Mouse (Mus musculus): ENCODE measurements around the gene Foxb1.

Foxb1 gene

DNA sequence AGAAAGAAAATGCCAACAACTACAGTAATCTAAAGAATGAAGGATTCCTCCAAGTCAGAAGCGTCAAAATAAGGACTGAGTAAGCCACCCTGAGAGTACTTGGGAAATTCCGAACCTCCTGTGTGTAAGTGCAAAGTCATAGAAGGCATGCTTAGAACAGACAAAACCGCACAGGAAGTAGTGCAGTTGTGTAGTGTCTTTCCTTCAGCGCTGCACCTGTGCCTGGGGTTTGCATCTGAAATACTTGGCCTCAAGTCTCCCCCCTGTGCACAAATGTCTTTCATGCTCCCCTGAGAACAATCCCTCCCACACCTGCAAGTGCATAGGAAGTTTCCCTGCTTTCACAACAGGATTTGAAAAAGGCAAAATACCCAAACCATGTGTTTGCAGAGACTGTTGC is 3.5 kb downstream of the Foxb1 start:
- DNase-seq (ENCODE audit: low spot score) = no peak

DNA sequence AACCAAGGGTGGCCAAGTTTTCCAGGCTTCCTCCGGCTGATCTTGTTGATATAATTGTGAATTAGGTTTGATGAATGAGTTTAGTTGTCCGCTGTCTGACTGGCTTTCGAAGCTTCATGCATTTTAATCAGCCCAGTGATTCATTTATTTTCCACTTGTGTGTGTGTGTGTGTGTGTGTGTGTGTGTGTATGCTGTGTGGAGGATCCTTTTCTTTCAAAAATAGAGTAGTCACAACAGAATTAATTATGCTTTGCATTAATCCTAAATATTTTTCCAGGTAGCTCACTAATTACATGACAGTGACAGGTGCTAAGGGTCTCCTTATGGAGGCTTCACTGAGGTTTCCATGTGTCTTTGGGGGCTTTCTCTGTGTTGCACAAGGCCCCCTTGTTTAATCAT is 4.3 kb downstream of the Foxb1 start:
- no peak for DNase-seq (ENCODE audit: low spot score)

DNA sequence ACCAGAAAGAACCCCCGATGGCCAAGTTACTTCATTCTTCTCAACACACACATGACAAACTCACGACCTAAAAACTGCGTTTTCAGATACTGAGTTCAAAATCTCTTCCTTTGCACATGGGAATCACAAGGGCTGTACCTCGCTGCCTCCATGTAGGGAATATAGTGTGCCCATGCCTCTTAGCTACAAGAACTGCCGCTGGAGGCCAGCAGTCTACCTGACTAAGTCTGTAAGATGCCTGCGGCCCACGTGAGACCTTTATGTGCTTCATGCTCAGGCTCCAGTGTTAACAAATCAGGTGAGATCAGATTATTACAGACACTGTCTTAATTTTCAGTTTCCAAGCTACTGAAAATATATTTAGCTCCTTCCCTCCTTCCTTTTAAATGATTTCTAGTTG is 4.7 kb downstream of the Foxb1 start:
- DNase-seq (ENCODE audit: low spot score) = no peak

DNA sequence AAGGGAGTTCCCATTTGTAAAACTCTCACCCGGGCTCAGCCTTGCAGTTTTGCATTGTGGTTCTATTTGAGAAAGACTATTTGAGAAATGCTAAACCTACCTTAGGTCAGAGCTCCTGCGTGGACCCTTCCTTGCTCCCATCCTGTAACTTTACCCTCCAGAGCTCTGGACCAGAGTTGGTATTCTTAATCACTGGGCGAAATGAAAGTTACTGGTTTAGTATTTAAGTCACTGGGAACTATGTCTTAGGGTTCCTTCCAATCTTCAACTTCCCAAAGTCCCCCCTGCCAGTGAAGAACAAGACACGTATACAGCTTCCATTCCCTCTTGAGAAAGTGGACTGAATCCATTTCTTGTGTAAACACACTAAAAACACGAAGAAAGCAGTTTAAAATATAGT is 5.6 kb downstream of the Foxb1 start:
- DNase-seq (ENCODE audit: low spot score) = no peak

DNA sequence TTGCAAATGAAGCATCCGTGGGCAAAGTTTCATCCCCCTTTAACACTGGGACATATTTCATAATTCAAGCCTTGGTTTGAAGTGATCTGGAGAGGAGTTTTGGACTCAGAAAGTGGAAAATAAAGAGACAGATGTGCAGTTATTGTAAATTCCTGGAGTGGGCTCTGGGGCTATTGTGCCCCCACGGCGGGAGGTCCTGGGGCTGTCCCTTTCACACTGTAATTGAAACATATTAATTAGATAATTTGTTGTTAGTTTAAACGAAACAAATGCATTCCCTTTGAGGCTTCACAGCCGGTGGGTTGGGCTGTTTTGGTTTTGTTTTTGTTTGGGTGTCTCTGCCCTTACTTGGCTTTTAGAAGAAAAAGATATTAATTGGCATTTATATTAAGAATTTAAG is 6.0 kb downstream of the Foxb1 start:
- no peak for DNase-seq (ENCODE audit: low spot score)

DNA sequence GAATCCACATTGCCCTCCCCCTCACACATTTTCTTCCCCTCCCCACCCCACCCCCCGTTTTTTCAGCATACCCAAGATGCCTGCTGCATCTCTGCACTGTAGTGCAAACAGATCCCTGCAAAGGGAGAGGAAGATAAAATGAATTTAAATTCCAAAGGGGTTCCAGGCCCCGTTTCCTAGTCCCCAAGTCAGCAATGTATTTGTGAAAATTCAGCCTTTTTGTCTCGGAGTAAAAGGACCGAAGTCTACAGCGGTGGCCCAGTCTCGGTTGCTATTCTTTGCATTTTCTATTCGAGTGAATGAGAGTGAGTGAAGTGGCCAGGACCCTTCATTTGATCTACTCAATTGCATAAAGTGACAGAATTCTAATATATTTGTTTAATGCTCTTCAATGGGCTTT is 6.4 kb downstream of the Foxb1 start:
- DNase-seq (ENCODE audit: low spot score) = no peak

DNA sequence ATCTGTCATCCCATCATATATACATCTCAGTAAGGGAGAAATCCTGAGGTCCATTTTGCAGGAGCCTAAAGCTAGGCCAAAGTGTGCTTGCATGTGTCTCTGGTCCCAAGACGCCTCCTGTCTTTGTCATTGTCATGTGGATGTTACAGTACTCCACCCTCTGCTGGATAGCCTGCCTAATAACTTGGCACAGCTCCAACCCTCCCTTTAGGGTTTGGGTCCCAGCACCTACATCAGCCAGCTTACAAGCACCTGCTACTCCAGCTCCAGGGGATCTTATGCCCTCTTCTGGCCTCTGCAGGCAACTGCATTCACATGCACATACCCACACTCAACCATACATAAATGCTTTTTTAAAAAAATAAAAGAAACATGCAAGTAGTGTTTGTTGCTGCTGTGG is 12.8 kb downstream of the Foxb1 start:
- no peak for DNase-seq (ENCODE audit: low spot score)

DNA sequence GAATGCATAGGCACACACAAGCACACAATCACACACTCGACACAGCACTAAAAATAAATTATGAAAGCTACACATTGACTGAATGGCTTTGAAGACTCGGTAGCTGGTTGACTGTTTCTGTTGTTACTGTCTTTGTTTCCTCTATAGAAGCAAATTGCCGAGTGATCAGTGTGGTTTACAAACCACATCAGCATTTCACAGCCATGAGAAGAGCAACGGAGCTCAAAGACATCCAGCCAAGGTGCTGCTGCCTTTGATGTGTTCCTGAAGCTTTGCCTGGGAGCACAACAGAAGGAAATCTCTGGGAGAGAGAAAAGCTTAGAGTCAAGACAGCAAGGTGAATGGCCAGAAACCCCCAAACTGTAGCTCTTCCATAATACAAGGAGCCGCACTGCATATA is 32.0 kb downstream of the Foxb1 start:
- no peak for DNase-seq (ENCODE audit: low spot score)

DNA sequence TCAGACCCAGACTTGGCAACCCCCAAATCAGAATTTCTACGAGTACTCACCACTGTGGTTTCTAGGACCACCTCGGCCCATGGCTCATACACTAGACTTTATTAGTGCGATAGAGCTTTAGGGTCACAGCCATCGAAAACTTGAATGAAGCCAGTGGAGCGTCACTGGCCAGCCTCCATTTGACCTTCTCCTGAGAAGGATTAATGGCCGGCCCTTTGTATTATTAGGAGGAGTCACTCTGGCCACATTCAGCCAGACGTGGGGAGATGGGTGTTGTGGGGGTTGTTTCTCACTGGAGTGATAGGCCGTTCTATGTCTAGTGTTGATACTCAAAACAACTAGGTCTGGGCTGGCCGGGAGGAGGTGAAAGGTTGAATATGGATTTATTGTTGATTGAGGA is 42.3 kb downstream of the Foxb1 start:
- no peak for DNase-seq (ENCODE audit: low spot score)

DNA sequence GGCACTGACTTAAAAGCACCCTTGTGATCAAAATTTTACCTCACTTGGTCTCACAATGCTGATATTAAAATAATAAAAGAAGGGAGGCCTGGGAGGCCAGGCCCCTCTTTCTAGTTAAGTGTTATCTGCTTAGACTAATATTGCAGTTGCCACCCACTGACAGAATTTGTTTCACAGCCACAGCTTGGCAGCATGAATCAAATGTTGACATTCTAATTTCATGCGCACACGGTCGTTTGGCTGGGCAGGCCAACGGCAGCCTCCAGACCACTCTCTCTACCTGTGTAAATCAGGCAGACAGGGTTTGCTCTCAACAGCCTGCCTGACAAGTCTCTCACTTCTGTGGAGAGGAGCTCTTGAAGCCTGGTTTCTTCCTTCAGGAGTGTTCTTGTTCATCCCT is 44.4 kb downstream of the Foxb1 start:
- DNase-seq (ENCODE audit: low spot score) = no peak

DNA sequence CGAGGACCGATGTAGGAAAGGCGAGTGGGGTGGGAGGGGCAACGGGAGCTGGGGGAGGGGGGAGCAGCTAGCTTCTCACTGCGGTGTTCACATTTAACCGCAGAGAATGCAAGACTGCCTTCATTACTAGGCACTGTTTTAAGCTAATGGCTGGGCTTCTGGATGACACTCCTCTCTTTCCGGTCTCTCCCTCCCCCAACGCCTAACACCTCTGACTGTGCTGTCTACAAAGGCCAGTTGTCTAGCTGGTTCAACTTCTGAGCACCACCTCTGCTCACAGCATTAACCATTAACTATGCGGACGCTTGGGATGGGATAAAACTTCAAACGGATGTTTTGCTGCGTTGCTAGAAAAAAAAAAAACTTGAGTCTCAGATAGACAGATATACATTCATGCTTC is 45.3 kb downstream of the Foxb1 start:
- no peak for DNase-seq (ENCODE audit: low spot score)

DNA sequence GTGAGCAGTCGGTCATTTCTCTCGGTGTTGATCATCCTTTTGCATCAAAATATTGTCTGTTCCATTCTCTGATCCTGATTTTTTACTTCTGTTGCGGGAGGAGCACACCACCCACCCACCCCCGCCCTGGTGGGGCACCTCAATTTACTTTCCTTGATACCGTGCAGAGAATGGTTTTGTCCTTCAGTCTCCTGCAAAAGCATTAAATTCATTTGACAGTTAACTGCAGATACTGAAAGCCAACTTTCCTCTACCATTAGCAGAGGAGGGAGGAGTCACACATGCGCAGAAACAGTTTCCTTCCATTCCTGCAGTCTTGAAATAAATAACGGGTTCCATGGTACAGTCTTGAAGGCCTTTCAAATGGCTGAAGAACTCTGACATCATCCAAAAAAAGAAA is 46.4 kb downstream of the Foxb1 start:
- no peak for DNase-seq (ENCODE audit: low spot score)

DNA sequence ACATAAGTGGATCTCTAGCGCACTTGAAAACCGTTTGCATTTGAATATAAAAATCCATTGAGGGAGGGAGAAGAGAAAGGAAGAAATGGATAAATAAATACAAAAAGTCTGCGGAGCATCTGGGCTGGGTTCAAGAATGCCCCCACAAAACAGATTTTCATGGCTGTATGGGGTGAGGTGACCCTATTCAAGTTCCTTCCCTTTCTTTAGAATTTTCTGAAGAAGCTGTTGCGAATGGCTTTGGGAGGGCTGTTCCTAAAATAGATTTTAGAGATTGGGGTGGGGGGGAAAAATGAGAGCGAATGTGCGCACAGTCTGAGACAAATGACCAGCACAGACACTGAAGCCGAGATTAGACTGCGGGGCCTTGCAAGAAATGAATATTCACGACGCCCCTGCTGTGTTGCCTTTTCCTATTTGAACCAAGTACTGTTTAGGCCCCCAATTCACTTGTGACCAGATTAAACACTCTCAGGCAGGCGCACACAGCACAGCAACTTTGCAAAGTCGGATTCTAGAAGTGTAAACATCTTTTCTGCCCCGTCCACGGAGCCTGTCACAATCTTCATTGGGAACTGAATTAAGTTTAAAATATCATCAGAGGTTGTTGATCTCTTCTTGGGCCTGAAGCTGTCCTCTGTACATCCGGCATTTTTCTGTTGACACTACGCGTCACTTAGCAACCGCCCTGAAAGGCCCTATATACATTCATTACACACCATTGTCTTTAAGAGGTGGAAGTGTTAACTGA is 47.0 kb downstream of the Foxb1 start:
- DNase-seq (ENCODE audit: low spot score) = no peak

DNA sequence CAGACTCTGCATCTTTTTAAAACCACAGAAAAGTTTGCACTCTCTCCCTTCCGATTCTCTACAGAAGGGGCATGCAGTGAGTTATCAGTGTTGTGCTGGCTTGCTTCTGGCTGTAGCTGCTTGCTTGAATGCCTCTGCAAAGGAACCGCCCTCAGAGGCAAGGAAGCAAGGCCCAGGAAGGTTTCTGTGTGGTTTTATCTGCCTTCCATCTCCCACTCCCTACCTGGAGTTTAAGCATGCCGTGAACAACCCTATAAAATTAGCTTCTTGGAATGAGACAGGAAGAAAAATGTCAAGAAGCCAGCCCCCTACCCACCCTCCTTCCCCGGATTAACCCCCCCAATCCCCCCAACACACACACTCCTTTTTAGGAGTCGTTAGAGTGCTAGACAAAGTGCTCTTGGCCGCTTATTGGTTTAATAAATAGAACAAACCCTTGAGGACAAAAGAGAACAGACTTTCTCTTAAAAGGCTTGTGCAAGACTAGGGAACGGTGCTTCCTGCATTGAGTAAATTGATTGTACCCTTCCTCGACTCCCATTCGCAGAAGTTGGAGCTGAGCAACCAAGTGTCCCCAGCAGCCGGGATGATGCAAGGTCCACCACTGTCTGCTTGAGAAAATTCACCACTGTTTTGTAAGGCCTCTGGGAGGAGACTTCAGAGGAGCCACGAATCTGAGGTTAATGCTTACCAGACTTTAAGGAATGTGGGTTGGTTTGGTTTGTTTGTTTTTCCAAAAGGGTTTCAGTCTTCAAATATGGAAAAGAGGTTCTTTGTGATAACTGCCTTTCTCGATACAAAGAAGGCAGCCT is 47.8 kb downstream of the Foxb1 start:
- DNase-seq (ENCODE audit: low spot score) = no peak
